Mouse (Mus musculus) liver, embryonic 16.5 days (tissue): ENCODE measurements around the gene Ccnl2. TPM values are rescaled to one million over a fixed set of nuclear protein-coding genes. Genes with fewer than 3 reads are reported as not detected.
A peak's percentile ranks its signal among the peaks of the same experiment; 100 is the strongest.

Experiments
- ATAC-seq: fragments of 200-750 bp; cut with Nextera tagmentation; 2 replicates; pipeline ENCODE4 v1.8.0; 2017; ENCODE audit warnings: low read depth, mild to moderate bottlenecking, moderate number of reproducible peaks, moderate library complexity
- H3K27ac ChIP-seq: fragments of 300-500 bp; sonication (generic); 2 replicates; pipeline ENCODE4 v1.5.1; 2014; ENCODE audit warnings: mild to moderate bottlenecking, low read length
- H3K27me3 ChIP-seq: fragments of 300-500 bp; sonication (generic); 2 replicates; pipeline ENCODE4 v1.6.1; 2014; ENCODE audit warnings: low read depth, low read length, mixed read lengths; ENCODE audit not compliant: control insufficient read depth, insufficient read depth
- H3K36me3 ChIP-seq: fragments of 300-500 bp; sonication (generic); 2 replicates; pipeline ENCODE4 v1.6.1; 2014; ENCODE audit warnings: mild to moderate bottlenecking; ENCODE audit not compliant: control insufficient read depth, insufficient read depth
- H3K4me1 ChIP-seq: fragments of 300-500 bp; sonication (generic); 2 replicates; pipeline ENCODE4 v1.6.1; 2014; ENCODE audit warnings: low read depth, low read length, mixed read lengths; ENCODE audit not compliant: control insufficient read depth
- H3K4me2 ChIP-seq: fragments of 300-500 bp; sonication (generic); 2 replicates; pipeline ENCODE4 v1.6.1; 2014; ENCODE audit warnings: low read depth, low read length, mixed read lengths
- H3K4me3 ChIP-seq: fragments of 300-500 bp; sonication (generic); 2 replicates; pipeline ENCODE4 v1.5.1; 2014; ENCODE audit warnings: low read depth, mild to moderate bottlenecking, low read length
- H3K9ac ChIP-seq: fragments of 300-500 bp; sonication (generic); 2 replicates; pipeline ENCODE4 v1.6.1; 2014; ENCODE audit warnings: low read depth, low read length
- H3K9me3 ChIP-seq: fragments of 300-500 bp; sonication (generic); replicated peaks from 2 replicates; pipeline ENCODE4 v1.6.1; 2016; ENCODE audit warnings: low read length; ENCODE audit not compliant: control insufficient read depth
- WGBS: fragments of 180-500 bp; shearing (Covaris S2); extraction: QIAGEN DNeasy Blood & Tissue Kit; methylation state at CpG from one replicate; pipeline ENCODE4 v1.1.7; 2014; ENCODE audit not compliant: insufficient replicate concordance; 5-methylcytosine and 5-hydroxymethylcytosine counted together
- polyA plus RNA-seq: library from polyadenylated mRNA; unstranded; fragments of >200 nt; fragmentation: Nextera tagmentation; extraction: Ambion mirVana; gene quantifications from 2 replicates; pipeline ENCODE4 v1.2.1, GENCODE M21; 2015

Gene Ccnl2
- polyA plus RNA-seq, 1 experiment from 2014 or later: 79.8 TPM

GRCm38 (mm10) chr4:155849792-155850451 is 37.6 kb downstream of the Ccnl2 start:
- no peaks in the 10 kb centered on the region for H3K9me3 ChIP-seq
- no peaks in the 10 kb centered on the region for H3K27me3 ChIP-seq
- H3K9ac ChIP-seq: peak overlapping the region; percentile 2; the same call in 1 of the 2 replicates
- no peak overlapping the region for H3K4me3 ChIP-seq
- no peak for ATAC-seq
- H3K27ac ChIP-seq: no peak overlapping the region
- peaks cover 3% of the 10 kb centered on the region; the same call in 1 of the 2 replicates for H3K36me3 ChIP-seq
- H3K4me2 ChIP-seq: no peak overlapping the region
- WGBS: 54% methylated on average over 3 of the region's 3 CpGs
- H3K4me1 ChIP-seq: peaks cover 33% of the 10 kb centered on the region

- no peak for ATAC-seq
- Histone ChIP-seq H3K36me3 (peaks cover 9% of the 10 kb centered on the region), H3K4me1 (peaks cover 40% of the 10 kb centered on the region), H3K27me3 (no peaks in the 10 kb centered on the region), H3K4me2 (no peak overlapping the region), H3K9me3 (no peaks in the 10 kb centered on the region), H3K4me3 (no peak overlapping the region), H3K27ac (no peak overlapping the region), H3K9ac (no peak overlapping the region)
- WGBS: 76% methylated on average over 3 of the region's 3 CpGs
Observed at GRCm38 (mm10) chr4:155851368-155851767, 39.1 kb downstream of the Ccnl2 start.

- Histone ChIP-seq H3K4me2 (no peak overlapping the region), H3K27ac (no peak overlapping the region), H3K36me3 (peaks cover 9% of the 10 kb centered on the region), H3K9ac (no peak overlapping the region), H3K4me3 (no peak overlapping the region), H3K27me3 (no peaks in the 10 kb centered on the region), H3K4me1 (peaks cover 39% of the 10 kb centered on the region), H3K9me3 (no peaks in the 10 kb centered on the region)
- ATAC-seq: no peak
- WGBS: 61% methylated on average over 2 of the region's 2 CpGs
Observed at GRCm38 (mm10) chr4:155851951-155852411, 39.7 kb downstream of the Ccnl2 start.

GRCm38 (mm10) chr4:155853421-155853820 is 41.1 kb downstream of the Ccnl2 start:
- ATAC-seq: no peak
- Histone ChIP-seq H3K4me3 (no peak overlapping the region), H3K9ac (no peak overlapping the region), H3K4me1 (peaks cover 32% of the 10 kb centered on the region), H3K27ac (no peak overlapping the region), H3K36me3 (peaks cover 14% of the 10 kb centered on the region), H3K9me3 (no peaks in the 10 kb centered on the region), H3K4me2 (no peak overlapping the region), H3K27me3 (no peaks in the 10 kb centered on the region)
- WGBS: 87% methylated on average over 9 of the region's 9 CpGs

GRCm38 (mm10) chr4:155854991-155855390 is 42.7 kb downstream of the Ccnl2 start:
- Histone ChIP-seq H3K27ac (no peak overlapping the region), H3K4me2 (no peak overlapping the region), H3K4me3 (no peak overlapping the region), H3K9me3 (no peaks in the 10 kb centered on the region), H3K36me3 (peaks cover 14% of the 10 kb centered on the region), H3K27me3 (no peaks in the 10 kb centered on the region), H3K9ac (no peak overlapping the region), H3K4me1 (peaks cover 16% of the 10 kb centered on the region)
- 86% methylated on average over 12 of the region's 12 CpGs for WGBS
- no peak for ATAC-seq

- Histone ChIP-seq H3K4me3 (no peak overlapping the region), H3K9ac (no peak overlapping the region), H3K4me2 (no peak overlapping the region), H3K27me3 (no peaks in the 10 kb centered on the region), H3K36me3 (peaks cover 14% of the 10 kb centered on the region), H3K27ac (no peak overlapping the region), H3K4me1 (peaks cover 13% of the 10 kb centered on the region), H3K9me3 (no peaks in the 10 kb centered on the region)
- ATAC-seq: no peak
- 80% methylated on average over 12 of the region's 12 CpGs for WGBS
Observed at GRCm38 (mm10) chr4:155856071-155856470, 43.8 kb downstream of the Ccnl2 start.

DNA sequence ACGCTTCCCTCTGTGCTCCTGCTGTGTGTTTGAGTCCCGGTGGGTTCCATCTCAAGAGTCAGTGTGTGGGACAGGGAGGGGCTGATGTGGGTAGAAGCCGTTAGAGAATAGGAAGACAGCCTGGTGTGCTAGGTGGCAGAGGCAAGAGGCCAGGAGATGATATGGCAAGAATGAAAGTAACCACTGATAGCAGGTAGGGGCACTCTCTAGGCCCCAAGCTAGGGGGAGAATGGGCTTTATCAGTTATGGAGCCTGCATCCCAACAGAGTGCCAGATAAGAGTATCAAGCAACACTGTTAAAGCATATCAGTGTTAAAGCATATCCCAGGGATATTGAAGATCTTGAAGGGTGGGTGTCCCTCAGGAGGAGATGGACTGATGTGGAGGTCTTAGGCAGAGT is 44.6 kb downstream of the Ccnl2 start:
- 31% methylated on average over 3 of the region's 3 CpGs for WGBS
- no peak overlapping the region for H3K4me2 ChIP-seq
- peak; percentile 42 for ATAC-seq
- H3K4me1 ChIP-seq: peaks cover 13% of the 10 kb centered on the region
- H3K36me3 ChIP-seq: peaks cover 14% of the 10 kb centered on the region
- H3K9me3 ChIP-seq: no peaks in the 10 kb centered on the region
- no peak overlapping the region for H3K9ac ChIP-seq
- 0 out of 2 replicates have a peak overlapping the region, but pooled peaks have one; percentile 19 for H3K27ac ChIP-seq
- no peak overlapping the region for H3K4me3 ChIP-seq
- no peaks in the 10 kb centered on the region for H3K27me3 ChIP-seq

GRCm38 (mm10) chr4:155859318-155859717 is 47.0 kb downstream of the Ccnl2 start:
- H3K4me3 ChIP-seq: no peak overlapping the region
- peaks cover 13% of the 10 kb centered on the region for H3K4me1 ChIP-seq
- no peak overlapping the region for H3K27ac ChIP-seq
- no peaks in the 10 kb centered on the region for H3K9me3 ChIP-seq
- H3K9ac ChIP-seq: no peak overlapping the region
- no peaks in the 10 kb centered on the region for H3K27me3 ChIP-seq
- peaks cover 14% of the 10 kb centered on the region for H3K36me3 ChIP-seq
- ATAC-seq: 0 out of 2 replicates have a peak, but pooled peaks have one; percentile 7
- WGBS: 35% methylated on average over 13 of the region's 13 CpGs
- H3K4me2 ChIP-seq: no peak overlapping the region

- H3K9ac ChIP-seq: no peak overlapping the region
- H3K36me3 ChIP-seq: peaks cover 15% of the 10 kb centered on the region
- no peaks in the 10 kb centered on the region for H3K27me3 ChIP-seq
- no peak overlapping the region for H3K4me2 ChIP-seq
- ATAC-seq: peak; percentile 17; the same call in 1 of the 2 replicates
- H3K4me1 ChIP-seq: peaks cover 2% of the 10 kb centered on the region
- H3K9me3 ChIP-seq: no peaks in the 10 kb centered on the region
- no peak overlapping the region for H3K4me3 ChIP-seq
- no peak overlapping the region for H3K27ac ChIP-seq
- 70% methylated on average over 7 of the region's 7 CpGs for WGBS
Observed at GRCm38 (mm10) chr4:155861787-155862186, 49.5 kb downstream of the Ccnl2 start.
